Mouse (Mus musculus) erythroblast, embryonic 14.5 days (primary cell): Measurements from ENCODE around the gene Immp2l.

ENCODE experiments used
- GATA1 ChIP-seq: IDR thresholded peaks from 2 replicates; pipeline ENCODE4 v1.6.1; 2012; ENCODE audit warnings: low read length, inconsistent platforms, mixed read lengths
- TAL1 ChIP-seq: IDR thresholded peaks from 3 replicates; pipeline ENCODE4 v1.6.1; 2012; ENCODE audit warnings: low read length, inconsistent platforms, mixed read lengths

- TF ChIP-seq GATA1, result no peak
- TF ChIP-seq TAL1, result no peak
Measured at GRCm38 (mm10) chr12:41307015-41307414, 283.1 kb downstream of the Immp2l start.
